Mouse (Mus musculus): ENCODE data around the gene Map2k7. TPM values are rescaled to one million over a fixed set of nuclear protein-coding genes. Genes with fewer than 3 reads are reported as not detected.

Map2k7 gene
- total RNA-seq (2015; ENCODE audit: low replicate concordance) (16.3 and 22.4 TPM in 2 replicates), total RNA-seq (2017; ENCODE audit: low replicate concordance) (6.6 and 8.6 TPM in 2 replicates)

DNA sequence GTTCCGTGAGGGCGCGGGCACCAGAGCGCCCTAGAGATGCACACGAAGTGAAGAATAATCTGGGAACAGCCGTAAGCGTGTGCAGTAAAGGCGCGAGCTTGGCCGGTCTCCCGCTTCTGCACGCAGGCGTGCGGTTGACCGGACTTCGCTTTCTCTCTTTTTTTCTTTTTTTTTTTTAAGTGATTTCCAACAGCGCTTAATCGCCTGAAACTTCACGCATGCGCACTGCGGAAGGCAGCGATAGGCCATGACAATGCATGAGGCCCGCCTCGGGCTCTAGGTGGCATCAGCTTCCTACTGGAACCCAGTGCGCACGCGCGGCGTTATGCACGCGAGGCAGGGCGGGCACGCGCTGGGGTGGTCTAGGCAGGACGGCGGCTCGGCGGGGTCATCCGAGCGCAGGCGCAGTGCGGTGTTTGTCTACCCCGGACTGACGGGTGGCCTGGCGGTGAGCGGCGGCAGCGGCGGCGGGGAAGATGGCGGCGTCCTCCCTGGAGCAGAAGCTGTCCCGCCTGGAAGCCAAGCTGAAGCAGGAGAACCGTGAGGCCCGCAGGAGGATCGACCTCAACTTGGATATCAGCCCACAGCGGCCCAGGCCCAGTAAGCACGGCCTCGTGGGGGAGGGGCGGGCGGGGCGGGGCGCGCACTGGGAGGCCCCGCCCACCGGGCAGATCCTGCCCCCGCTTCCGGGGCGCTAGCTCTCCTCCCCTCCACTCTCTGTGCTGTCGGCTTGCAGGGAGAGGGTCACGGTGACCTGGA is at the start of gene Map2k7, which contains the start of gene Gm49320:
Gene Map2k7, plus strand, starts transcription at position 307 of the 759 bp plus-strand sequence.
Gene Gm49320, plus strand, starts transcription at position 432 of the 759 bp plus-strand sequence.
- ATAC-seq (replicated peaks; ENCODE audit: low FRiP score, poor library complexity, severe bottlenecking) = peak; percentile 86

DNA sequence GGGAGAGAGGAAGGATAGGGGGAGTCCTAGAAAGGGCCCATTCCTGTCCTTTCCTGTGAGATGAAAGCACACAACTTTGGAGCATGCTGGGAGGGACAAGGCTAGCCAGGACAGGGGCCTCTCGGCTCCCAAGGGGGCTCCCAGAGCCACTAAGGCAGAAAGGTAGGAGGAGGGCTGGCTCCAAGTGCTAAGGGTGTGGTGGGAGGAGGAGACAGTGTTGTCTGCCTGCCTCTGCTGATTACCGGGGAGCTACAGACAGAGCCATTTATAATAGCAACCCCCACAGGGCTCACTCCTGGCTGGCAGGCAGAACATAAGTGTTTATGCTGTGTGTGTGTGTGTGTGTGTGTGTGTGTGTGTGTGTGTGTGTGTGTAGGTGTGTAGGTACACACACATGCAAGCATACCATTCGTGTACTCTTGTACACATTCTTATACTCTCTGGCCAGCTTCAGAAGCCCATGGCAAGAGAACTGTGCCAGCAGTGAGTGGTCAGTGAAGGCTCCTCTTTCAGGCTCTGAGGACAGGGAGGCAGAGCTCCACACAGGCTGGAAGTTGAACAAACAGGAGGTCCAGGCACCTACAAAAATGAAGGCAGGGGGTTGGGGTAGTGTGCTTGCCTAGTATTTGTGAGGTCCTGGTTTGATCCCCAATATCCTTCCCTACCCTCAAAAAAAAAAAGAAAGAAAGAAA is 49.4 kb upstream of the Map2k7 start:
- peak; percentile 92 for ATAC-seq (replicated peaks; ENCODE audit: low FRiP score, poor library complexity, severe bottlenecking)

DNA sequence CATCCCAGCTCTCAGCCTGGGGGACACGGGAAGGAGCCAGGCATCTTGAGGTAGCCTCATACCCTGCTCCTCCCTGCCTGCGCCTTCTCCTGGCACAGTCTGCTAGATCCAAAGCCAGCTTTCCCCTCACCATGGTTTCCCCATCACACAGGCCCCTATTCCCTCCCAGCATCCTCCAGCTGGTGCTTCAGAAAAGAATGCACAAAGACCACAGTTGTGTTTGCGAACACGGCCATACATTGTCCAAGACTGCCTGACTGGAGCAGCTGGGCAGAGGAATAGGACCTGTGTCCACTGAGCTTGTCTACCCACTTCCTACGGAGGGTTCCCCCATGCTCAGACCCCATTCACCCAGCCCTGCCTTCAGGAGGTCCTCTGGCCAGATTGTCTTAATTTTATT is 46.2 kb upstream of the Map2k7 start:
- no peak for ATAC-seq (replicated peaks; ENCODE audit: low FRiP score, poor library complexity, severe bottlenecking)

DNA sequence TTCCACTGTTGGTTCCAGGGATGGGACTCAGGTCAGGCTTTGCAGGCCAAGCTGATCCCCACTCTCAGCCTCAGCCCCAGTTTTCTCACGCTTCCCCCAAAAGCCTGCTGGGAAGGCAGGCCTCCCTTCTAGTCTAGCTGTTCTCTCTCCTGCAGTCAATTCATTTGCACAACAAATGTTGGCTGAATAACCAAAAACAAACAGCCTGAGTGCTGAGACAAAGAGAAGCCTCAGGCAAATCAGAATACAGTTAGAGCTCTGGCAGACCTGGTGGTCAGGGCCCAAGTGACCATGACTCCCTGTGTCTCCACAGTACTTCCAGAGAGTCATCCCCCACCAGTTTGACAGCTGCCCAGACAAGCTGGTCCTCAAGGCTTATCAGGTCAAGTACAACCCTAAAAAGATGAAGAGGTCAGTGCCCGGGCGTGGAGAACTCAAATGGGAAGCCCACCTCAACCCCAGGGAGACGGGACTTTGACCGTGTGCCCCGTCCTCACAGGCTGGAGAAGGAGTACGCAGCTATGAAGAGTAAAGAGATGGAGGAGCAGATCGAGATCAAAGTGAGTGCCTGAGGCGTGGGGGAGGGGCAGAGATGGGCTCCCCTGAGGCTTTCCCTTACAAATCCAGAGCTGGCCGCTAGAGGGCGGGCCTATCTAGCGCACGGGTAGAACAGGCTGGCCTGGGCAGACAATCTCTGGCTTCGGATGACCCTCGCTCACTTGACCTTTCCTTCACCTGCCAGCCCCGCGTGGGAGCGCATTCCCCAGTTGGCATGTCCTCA is 45.5 kb upstream of the Map2k7 start:
- ATAC-seq (replicated peaks; ENCODE audit: low FRiP score, poor library complexity, severe bottlenecking) = peak; percentile 60

DNA sequence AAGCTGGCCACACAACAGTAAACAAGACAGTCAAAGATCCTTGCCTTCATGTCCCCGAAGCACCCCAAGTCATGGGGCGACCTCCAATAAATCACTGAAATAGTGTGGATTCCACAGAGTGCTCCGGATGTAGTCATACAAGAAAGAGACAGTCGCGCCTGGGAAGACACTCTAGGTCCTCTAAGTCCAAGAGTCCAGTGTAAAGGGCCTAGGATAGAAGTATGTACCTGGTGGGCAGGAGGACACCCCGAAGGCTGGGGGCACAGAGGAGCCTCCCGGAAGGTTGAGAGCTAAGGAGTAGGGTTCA is 45.0 kb upstream of the Map2k7 start:
- ATAC-seq (replicated peaks; ENCODE audit: low FRiP score, poor library complexity, severe bottlenecking) = no peak

DNA sequence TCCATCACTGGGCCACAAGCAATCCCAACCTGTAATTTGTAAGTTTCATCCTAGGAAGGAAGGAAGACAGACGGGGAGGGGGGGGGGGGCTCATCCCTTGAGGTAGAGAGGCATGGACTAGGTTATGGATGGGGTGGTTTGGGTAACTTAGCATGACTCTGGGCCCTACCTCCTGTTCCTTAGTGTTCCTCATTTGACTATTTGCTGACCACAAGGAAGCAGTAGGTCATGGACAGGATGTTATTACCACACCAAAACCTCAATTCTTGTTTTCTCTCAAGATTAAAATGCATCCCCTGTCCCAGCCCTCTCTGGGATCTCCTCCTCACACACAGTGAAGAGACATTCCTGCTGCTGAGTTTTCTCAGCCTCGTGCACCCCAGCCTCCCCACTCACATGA is 37.2 kb upstream of the Map2k7 start:
- ATAC-seq (replicated peaks; ENCODE audit: low FRiP score, poor library complexity, severe bottlenecking) = no peak

DNA sequence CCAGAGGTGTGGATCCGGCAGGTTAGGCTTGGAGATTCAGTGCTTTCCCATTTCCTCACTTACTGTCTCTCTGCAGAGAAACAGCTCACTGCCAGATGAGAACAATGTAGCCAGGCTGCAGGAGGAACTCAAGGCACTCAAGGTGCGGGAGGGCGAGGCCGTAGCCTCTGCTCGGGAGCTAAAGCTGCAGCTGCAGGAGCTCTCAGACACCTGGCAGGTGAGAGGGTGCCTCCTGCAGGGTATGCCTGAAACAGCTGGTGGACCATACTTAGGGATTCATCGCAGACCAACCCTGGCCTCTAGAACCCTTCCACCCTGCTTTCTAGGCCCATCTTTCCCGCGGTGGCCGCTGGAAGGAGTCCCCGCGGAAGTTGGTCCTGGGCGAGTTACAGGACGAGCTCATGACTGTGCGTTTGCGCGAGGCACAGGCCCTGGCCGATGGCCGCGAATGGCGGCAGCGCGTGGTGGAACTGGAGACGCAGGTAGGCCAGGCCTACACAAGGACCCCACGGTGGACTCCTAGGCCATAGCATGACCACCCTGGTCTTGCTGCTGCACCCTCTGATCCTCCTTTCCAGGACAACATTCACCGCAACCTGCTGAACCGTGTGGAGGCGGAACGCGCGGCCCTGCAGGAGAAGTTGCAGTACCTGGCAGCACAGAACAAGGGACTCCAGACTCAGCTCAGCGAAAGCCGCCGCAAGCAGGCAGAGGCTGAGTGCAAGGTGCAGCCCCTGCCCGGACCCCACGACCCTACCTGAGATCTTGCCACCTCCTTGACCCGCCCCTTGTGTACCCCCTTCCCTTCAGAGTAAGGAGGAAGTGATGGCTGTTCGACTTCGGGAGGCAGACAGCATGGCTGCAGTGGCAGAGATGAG is 33.1 kb upstream of the Map2k7 start:
- ATAC-seq (replicated peaks; ENCODE audit: low FRiP score, poor library complexity, severe bottlenecking) = no peak

DNA sequence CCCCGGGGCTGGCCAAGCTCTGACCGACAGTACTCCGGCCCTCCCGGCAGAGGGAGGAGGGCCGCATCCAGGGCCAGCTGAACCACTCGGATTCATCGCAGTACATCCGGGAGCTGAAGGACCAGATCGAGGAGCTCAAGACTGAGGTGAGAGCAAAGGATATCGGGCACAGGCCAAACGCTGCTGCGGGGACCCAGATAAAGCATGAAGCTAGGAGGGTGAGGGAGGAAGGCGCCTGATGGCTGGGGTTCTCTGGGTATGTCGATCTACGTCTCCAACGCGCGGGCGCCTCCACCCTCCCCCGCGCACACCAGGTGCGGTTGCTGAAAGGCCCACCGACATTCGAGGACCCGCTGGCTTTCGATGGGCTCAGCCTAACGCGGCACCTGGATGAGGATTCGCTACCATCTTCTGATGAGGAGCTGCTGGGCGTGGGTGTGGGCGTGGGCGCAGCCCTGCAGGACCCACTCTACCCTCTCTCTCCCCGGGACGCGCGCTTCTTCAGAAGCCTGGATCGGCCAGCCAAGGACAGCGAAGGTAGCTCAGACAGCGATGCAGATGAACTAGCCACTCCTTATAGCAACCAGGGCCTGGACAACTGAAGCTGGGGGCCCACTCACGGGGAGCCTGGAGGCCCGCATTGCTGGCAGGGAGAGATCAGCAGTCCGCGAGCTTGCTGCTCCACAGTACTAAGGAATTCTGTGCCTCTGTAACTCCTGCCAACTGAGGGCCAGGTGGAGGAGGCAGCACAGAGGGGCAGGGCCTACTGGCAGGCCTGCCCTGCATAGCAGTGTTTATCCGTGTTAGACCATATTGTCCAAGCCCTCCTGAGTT is 32.1 kb upstream of the Map2k7 start:
- no peak for ATAC-seq (replicated peaks; ENCODE audit: low FRiP score, poor library complexity, severe bottlenecking)

DNA sequence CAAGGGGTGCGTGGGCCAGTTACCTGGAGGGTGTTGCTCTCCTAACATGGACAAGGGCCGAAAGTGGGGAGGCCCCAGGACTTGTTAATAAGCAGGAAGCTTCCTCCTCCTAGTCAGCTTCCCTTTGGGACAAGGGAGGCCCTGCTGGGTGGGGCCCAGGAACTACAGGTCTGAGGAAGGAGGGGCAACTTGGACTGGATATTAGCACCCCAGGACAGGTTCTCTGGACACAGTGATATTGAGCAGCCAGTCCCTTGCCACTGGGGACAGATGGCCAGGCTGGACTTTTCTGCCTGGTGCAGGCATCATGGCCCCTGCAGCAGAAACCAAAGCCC is 31.6 kb upstream of the Map2k7 start:
- ATAC-seq (replicated peaks; ENCODE audit: low FRiP score, poor library complexity, severe bottlenecking) = no peak

DNA sequence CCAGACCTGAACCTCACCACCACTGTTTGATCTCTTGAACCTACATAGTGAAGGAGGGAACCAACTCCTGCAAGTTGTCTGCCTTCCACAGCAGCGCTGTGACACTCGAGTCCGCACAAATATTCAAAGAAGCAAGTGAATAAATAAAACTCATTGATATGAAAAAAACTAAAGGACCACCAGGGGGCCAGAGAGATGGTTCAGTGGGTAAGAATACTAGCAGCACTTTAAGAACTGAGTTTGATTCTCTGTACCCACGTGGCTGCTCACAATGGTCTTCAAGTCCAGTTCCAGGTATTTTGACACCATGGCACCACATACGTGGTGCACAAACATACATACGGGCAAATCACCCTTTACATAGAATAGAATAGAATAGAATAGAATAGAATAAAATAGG is 27.4 kb upstream of the Map2k7 start:
- ATAC-seq (replicated peaks; ENCODE audit: low FRiP score, poor library complexity, severe bottlenecking) = no peak

DNA sequence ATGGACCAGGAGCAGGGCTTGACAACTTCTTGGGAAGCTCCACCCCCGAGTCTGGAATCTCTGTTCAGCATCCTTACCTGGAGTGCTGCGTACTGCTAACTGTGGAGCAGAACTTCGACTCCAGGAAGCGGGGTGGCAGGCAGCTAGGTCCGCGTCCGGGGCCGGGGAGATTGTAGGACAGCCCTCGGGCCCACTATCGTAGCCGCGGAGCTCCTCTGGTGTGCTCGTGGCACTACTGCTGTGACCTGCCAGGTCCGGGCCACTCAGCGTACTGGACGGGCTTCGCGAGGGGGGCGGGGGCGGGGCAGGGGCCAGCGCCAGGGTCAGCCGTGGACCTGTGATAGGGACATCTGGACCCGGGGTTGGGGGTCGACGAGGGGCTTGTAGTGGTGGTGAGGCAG is 25.7 kb upstream of the Map2k7 start:
- no peak for ATAC-seq (replicated peaks; ENCODE audit: low FRiP score, poor library complexity, severe bottlenecking)

DNA sequence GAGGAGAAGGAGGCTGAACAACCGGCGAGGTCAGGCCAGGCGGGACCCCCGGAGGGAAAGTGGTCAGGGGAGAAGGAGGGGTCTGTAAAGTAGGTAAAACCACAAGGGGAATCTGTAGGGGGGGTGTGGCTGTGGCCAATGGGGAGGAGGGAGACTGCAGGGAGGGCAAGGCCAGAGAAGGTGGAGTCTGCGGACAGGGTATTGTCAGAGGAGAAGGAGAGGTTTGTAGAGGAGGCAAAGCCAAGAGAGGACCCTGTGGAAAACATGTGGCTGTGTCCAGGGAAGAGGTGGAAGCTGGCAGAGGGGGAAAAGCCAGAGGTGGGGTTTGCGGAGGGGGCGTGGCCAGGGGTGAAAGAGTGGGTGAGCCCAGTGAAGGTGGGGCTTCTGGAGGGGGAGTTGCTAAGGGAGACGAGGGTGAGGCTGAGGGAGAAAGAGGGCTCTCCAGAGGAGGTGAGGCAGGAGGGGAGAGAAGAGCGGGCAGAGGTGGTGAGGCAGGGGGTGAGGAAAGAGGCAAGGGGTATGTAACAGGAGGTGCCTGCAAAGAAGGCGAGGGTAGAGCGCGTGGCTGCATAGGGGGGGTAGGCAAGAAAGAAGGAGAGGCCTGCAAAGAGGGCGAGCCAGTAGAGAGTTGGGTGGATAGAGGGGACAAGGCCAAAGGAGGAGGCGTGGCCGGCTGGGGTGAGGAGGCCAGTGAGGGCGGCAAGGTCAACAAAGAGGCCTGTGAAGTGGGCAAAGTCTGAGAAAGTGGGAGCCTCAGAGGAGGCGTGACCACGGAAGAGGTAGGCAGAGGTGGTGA is 25.1 kb upstream of the Map2k7 start:
- 0 out of 2 replicates have a peak, but pooled peaks have one; percentile 30 for ATAC-seq (replicated peaks; ENCODE audit: low FRiP score, poor library complexity, severe bottlenecking)

DNA sequence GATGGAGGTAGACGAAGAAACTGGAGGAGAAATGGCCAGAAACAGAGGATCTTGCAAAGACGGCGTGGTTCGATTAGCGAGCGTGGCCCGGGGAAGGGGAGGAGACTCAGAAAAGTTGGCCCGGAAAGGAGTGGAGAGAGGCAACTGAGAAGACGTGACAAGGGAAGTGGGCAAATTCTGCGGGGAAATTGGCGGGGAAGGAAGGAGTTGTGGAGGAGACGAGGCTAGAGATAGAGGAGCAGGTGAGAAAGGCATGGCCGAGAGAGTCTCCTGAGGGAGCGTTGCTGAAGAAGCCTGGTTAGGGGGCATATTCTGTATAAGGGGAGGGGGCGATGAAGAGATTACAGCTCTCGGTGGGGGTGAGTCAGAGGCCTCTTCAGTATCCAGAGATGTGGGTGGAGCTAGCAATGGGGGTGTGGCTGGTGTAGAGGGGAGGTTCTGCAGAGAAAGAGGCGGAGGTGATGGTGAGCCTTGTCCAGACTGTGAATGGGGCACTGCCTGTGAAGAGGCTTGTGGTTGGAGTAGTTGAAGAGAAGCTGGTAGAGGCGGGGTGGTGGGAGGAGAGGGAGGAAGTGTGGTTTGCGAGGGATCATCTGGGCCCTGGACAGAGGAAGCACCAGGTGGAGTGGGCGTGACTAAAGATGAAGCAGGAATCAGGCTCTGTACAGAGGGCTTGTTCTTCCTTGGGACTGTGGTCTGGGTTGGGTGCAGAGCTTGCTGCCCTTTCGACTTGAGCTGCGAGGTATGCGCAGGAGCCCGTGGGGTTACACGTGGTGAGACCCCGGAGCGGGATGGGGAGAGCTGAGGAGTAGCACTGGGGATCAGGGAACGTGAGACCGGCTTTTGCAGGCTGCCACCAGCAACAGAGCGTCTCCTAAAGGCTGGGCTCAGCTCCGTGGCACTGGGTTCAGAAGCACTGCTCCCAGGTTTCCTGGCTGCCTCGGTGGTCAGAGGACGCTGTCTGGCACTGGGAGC is 24.2 kb upstream of the Map2k7 start:
- ATAC-seq (replicated peaks; ENCODE audit: low FRiP score, poor library complexity, severe bottlenecking) = peak; percentile 56; the same call in 1 of the 2 replicates

DNA sequence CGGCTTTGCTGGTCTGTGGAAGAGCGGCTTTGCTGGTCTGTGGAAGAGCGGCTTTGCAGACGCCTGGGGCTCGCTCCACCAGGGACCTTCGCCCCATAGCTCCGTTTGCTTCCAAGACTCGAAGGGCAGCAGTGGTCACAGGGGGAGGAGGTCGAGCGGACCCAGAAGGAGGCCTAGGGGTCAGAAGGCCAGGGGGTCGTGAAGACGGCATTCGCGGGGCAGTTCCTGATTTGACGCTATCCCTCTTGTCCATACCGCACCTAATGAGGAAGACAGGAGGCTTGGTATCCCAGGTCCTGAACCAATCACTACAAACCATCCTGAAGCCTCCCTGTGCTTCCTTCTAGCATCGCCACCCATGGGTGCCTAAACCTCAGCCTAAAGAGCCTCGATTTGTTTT is 22.2 kb upstream of the Map2k7 start:
- no peak for ATAC-seq (replicated peaks; ENCODE audit: low FRiP score, poor library complexity, severe bottlenecking)

DNA sequence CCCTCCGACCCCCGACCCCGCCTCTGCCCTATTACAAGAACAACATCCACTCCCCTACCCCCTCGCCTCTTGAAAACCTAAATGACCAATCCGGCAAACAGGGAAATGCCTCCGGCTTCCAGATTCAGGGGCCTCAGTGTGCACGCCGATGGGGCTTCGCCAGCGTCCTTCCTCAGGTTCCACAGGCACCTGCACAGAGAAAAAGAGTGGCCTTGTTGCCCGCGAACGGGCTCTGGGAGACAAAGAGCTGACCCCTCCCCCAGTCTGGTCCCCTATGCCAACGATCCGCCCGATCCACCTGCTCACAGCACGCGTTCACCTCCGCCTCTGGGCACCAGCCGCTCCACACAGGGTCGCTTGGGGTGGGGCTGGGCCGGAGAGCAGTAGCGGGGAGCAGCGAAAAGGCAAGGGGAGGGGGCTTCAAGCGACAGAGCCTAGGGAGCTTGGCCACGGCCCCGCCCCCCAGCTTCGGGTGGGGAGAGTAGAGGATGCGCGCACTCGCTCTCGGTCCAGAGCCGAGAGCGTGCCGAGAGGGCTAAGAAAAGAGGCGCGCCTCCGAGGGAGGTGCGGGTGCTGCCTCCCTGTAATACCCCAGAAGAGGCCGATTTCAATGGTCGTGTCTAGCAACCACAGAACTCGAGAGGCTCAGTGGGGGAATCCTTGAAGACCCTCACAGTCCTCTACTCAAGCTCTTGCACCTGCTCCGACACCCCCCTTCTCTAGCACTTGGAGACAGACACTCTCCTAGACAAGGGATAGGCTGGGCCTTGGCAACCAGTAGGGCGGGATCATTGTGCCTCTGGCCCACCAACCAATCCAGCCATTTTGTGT is 21.5 kb upstream of the Map2k7 start, which contains the start of gene Prr36:
Gene Prr36, minus strand, starts transcription at position 669 of the 831 bp plus-strand sequence.
- ATAC-seq (replicated peaks; ENCODE audit: low FRiP score, poor library complexity, severe bottlenecking) = no peak

DNA sequence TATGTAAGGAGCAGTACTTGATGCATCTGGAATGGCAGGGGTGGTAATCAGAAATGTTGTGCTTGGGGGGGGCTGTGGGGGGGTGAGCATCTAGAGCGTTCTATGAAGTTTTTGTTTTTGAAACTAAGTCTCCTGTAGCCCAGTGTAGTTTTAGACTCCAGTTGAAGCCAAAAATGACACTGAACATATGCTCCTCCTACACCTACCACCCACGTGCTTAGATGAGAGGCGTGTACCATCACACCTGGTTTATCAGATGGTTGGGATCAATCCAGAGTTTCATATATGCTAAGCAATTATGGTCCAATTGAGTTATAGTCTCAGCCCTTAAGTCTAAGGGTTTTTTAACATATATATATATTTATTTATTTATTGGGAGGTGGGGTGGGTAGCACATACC is 18.9 kb upstream of the Map2k7 start:
- ATAC-seq (replicated peaks; ENCODE audit: low FRiP score, poor library complexity, severe bottlenecking) = no peak

All from erythroblast, adult 5-6 weeks (primary cell).